Mouse (Mus musculus) naive thymus-derived CD4-positive, alpha-beta T cell, adult 2 months (primary cell): ENCODE data around the gene Git1.

Source experiments
- DNase-seq: peaks from one replicate; pipeline ENCODE4 v3.0.0-alpha.2; 2011; ENCODE audit warnings: low read depth

Gene Git1

GRCm38 (mm10) chr11:77502481-77502880, 9.1 kb downstream of the Git1 start:
- no peak for DNase-seq

- DNase-seq = no peak
Observed at GRCm38 (mm10) chr11:77503511-77503910, 10.1 kb downstream of the Git1 start.

- no peak for DNase-seq
Observed at GRCm38 (mm10) chr11:77504377-77504776, 11.0 kb downstream of the Git1 start.

- no peak for DNase-seq
Observed at GRCm38 (mm10) chr11:77505291-77505980, 12.1 kb downstream of the Git1 start.

- DNase-seq = no peak
Observed at GRCm38 (mm10) chr11:77506273-77506672, 12.9 kb downstream of the Git1 start.

GRCm38 (mm10) chr11:77506941-77507340, 13.6 kb downstream of the Git1 start:
- DNase-seq = no peak

GRCm38 (mm10) chr11:77507426-77507825, 14.1 kb downstream of the Git1 start:
- no peak for DNase-seq

- peak; percentile 90 for DNase-seq
Observed at GRCm38 (mm10) chr11:77508068-77509021, 15.0 kb downstream of the Git1 start.

GRCm38 (mm10) chr11:77511336-77511735, 18.0 kb downstream of the Git1 start:
- DNase-seq = no peak

- peak; percentile 93 for DNase-seq
Observed at GRCm38 (mm10) chr11:77512891-77513810, 19.8 kb downstream of the Git1 start.

- DNase-seq = no peak
Observed at GRCm38 (mm10) chr11:77513811-77514170, 20.4 kb downstream of the Git1 start.

- peak; percentile 60 for DNase-seq
Observed at GRCm38 (mm10) chr11:77514281-77514831, 21.0 kb downstream of the Git1 start.

- peak; percentile 66 for DNase-seq
Observed at GRCm38 (mm10) chr11:77514832-77515636, 21.7 kb downstream of the Git1 start, which contains the start of gene Abhd15. Gene Abhd15 (plus strand): TSS chr11:77515121.

- DNase-seq = peak; percentile 47
Observed at GRCm38 (mm10) chr11:77515637-77516552, 22.5 kb downstream of the Git1 start, which contains the start of gene Trp53i13. Gene Trp53i13 (minus strand): TSS chr11:77515980.

- no peak for DNase-seq
Observed at GRCm38 (mm10) chr11:77516553-77517425, 23.4 kb downstream of the Git1 start.

GRCm38 (mm10) chr11:77518051-77518798, 24.9 kb downstream of the Git1 start:
- DNase-seq = peak; percentile 62

- peak; percentile 85 for DNase-seq
Observed at GRCm38 (mm10) chr11:77519043-77519442, 25.7 kb downstream of the Git1 start, which contains the start of gene Gm10392. Gene Gm10392 (minus strand): TSS chr11:77519198.
